Mouse (Mus musculus) heart, adult 8-10 months (tissue): Measurements from ENCODE around the gene Tia1. TPM values are rescaled to one million over a fixed set of nuclear protein-coding genes. Genes with fewer than 3 reads are reported as not detected.

ENCODE experiments used
- DNase-seq: peaks from one replicate; pipeline ENCODE4 v3.0.0; 2022; ENCODE audit warnings: low spot score
- total RNA-seq, 4 experiments: library from RNA; stranded (reverse); gene quantifications; 2 replicates each; pipeline ENCODE4 v1.2.4; 2022

Gene Tia1
- total RNA-seq, 4 experiments from 2014 or later: 16.3 to 20.2 (median 17.6) TPM

GRCm38 (mm10) chr6:86480189-86480831, 76.3 kb downstream of the Tia1 start:
- peak; percentile 85 for DNase-seq

GRCm38 (mm10) chr6:86481871-86482270, 77.9 kb downstream of the Tia1 start:
- DNase-seq: no peak

Other genes starting within 250 kb of the Tia1 start
- 1 to 10 TPM; 1.3 to 2.7 (median 1.4) TPM for gene Tgfa, start 209.0 kb upstream of the Tia1 start, total RNA-seq
- 10 to 100 TPM; 24.7 to 28.7 (median 25.4) TPM for gene Fam136a, start 38.6 kb upstream of the Tia1 start, total RNA-seq
- 10 to 100 TPM; 37.0 to 60.8 (median 40.2) TPM for gene Snrpg, start 32.9 kb upstream of the Tia1 start, total RNA-seq
- 10 to 100 TPM; 68.7 to 96.5 (median 89.3) TPM for gene Pcyox1, start 7.1 kb upstream of the Tia1 start, total RNA-seq
- 1 to 10 TPM in 1 of 4 experiments, under 1 TPM in 1, not detected in 2; 0.47 to 3.2 TPM for gene Gm44790, start 22.4 kb downstream of the Tia1 start, total RNA-seq
- 10 to 100 TPM in 2 of 4 experiments, 1 to 10 TPM in 2; 9.6 to 11.6 (median 10.0) TPM for gene C87436, start 34.2 kb downstream of the Tia1 start, total RNA-seq
- gene Pcbp1, start 122.1 kb downstream of the Tia1 start, total RNA-seq: 100 to 1,000 TPM; 157 to 166 (median 162) TPM
- not detected for gene Asprv1, start 223.9 kb downstream of the Tia1 start, total RNA-seq